Mouse (Mus musculus) limb, embryonic 13.5 days (tissue): ENCODE measurements around the gene Nup107. TPM values are rescaled to one million over a fixed set of nuclear protein-coding genes. Genes with fewer than 3 reads are reported as not detected.

Experiments
- ATAC-seq: fragments of 200-750 bp; cut with Nextera tagmentation; 2 replicates; pipeline ENCODE4 v1.8.0; 2017; ENCODE audit warnings: low read depth, moderate number of reproducible peaks, moderate TSS enrichment; ENCODE audit not compliant: low FRiP score
- H3K27ac ChIP-seq: fragments of 300-500 bp; sonication (generic); 2 replicates; pipeline ENCODE4 v1.5.1; 2015; ENCODE audit warnings: inconsistent platforms, mild to moderate bottlenecking, moderate library complexity
- H3K27me3 ChIP-seq: fragments of 300-500 bp; sonication (generic); 2 replicates; pipeline ENCODE4 v1.6.1; 2015; ENCODE audit warnings: mild to moderate bottlenecking, inconsistent platforms
- H3K36me3 ChIP-seq: fragments of 300-500 bp; sonication (generic); 2 replicates; pipeline ENCODE4 v1.6.1; 2015; ENCODE audit warnings: inconsistent platforms, mild to moderate bottlenecking, moderate library complexity
- H3K4me1 ChIP-seq: fragments of 300-500 bp; sonication (generic); 2 replicates; pipeline ENCODE4 v1.6.1; 2015; ENCODE audit warnings: inconsistent platforms
- H3K4me2 ChIP-seq: fragments of 300-500 bp; sonication (generic); replicated peaks from 2 replicates; pipeline ENCODE4 v1.6.1; 2015; ENCODE audit warnings: inconsistent platforms, mild to moderate bottlenecking, moderate library complexity
- H3K4me3 ChIP-seq: fragments of 300-500 bp; sonication (generic); 2 replicates; pipeline ENCODE4 v1.5.1; 2015; ENCODE audit warnings: moderate library complexity, mild to moderate bottlenecking, inconsistent platforms
- H3K9ac ChIP-seq: fragments of 300-500 bp; sonication (generic); 2 replicates; pipeline ENCODE4 v1.6.1; 2015; ENCODE audit warnings: mild to moderate bottlenecking, inconsistent platforms
- H3K9me3 ChIP-seq: fragments of 300-500 bp; sonication (generic); 2 replicates; pipeline ENCODE4 v1.6.1; 2016; ENCODE audit warnings: inconsistent platforms
- WGBS: fragments of 180-500 bp; shearing (Covaris S2); methylation state at CpG from one replicate; pipeline ENCODE4 v1.1.7; 2015; 5-methylcytosine and 5-hydroxymethylcytosine counted together
- polyA plus RNA-seq: library from polyadenylated mRNA; unstranded; fragments of >200 nt; fragmentation: Nextera tagmentation; extraction: Ambion mirVana; gene quantifications from 2 replicates; pipeline ENCODE4 v1.2.1, GENCODE M21; 2015

Gene Nup107
- polyA plus RNA-seq, 1 experiment from 2014 or later = 68.9 TPM

DNA sequence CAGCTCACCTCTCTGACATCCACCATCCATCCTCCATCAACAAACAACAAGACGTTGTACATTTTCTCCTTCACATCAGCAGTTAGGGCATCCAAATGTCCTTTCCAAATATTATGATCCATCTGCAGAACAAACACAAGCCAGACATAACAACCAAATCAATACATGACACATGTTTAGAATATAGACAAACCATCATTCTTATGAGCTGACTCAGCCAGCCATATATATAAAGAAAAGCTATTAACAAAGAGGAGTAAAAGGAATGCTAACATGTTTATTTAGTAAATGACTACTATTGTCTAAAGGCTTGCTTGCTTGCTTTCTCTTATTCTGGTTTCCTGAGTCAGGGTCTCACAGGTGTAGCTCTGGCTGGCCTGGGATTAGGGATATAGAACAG is 35.2 kb downstream of the Nup107 start:
- Histone ChIP-seq H3K4me3 (no peak overlapping the region), H3K36me3 (peaks cover 92% of the 10 kb centered on the region), H3K9ac (no peak overlapping the region), H3K9me3 (no peaks in the 10 kb centered on the region), H3K27ac (no peak overlapping the region), H3K4me1 (no peaks in the 10 kb centered on the region), H3K4me2 (no peak overlapping the region), H3K27me3 (no peaks in the 10 kb centered on the region)
- WGBS = 95% methylated on average over 1 of the region's 1 CpGs
- ATAC-seq = no peak

DNA sequence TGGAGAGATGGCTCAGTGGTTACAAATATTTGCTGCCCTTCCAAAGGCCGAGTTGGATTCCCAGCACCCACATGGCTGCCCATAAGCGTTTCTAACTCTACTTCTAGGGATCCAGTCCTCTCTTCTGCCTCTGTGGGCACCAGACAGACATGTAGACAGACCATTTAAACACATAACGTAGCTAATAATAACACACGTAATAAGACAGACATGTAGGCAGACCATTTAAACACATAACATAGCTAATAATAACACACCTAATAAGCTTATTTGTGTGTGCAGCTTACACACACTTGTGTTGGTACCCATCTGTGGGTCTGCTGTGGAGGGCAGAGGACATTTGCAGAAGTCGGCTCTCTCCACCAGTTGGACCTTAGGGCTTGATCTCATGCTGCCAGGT is 35.7 kb downstream of the Nup107 start:
- H3K27ac ChIP-seq = no peak overlapping the region
- peaks cover 93% of the 10 kb centered on the region for H3K36me3 ChIP-seq
- no peak overlapping the region for H3K9ac ChIP-seq
- WGBS = 91% methylated on average over 5 of the region's 5 CpGs
- no peaks in the 10 kb centered on the region for H3K9me3 ChIP-seq
- no peak overlapping the region for H3K4me3 ChIP-seq
- H3K27me3 ChIP-seq = no peaks in the 10 kb centered on the region
- no peaks in the 10 kb centered on the region for H3K4me1 ChIP-seq
- H3K4me2 ChIP-seq = no peak overlapping the region
- no peak for ATAC-seq

DNA sequence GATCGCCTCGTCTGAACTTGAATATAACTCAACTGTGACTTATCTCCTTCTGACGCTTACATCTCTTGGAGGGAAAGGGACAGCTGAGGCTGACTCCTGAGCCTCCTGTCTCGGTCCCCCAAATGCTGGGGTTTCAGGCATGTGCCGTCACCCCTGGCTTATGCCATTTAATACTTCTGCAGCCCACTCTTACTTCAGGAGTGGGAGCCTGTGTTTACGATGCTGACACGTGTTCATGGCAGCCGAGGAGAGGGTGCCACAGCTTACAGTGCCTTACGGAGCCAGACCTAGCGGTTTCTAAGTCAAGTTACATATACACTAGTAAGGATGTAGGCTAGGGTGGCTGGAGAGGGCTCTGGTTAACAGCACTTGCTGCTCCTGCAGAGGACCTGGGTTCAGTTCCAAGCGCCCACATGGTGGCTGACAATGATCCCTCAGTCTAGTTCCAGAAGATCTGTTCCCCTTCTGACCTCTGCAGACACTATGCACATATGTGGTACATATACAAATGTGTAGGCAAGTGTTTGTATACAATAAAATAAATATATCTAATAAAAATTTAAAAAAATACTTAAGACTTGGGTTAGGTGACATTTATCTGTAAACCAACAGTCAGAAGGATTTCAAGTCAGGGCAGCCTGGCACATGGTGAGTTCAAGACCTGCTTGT is 36.6 kb downstream of the Nup107 start:
- Histone ChIP-seq H3K4me2 (no peak overlapping the region), H3K36me3 (peaks cover 93% of the 10 kb centered on the region), H3K9ac (no peak overlapping the region), H3K4me1 (no peaks in the 10 kb centered on the region), H3K9me3 (no peaks in the 10 kb centered on the region), H3K4me3 (no peak overlapping the region), H3K27me3 (no peaks in the 10 kb centered on the region), H3K27ac (no peak overlapping the region)
- WGBS = 89% methylated on average over 11 of the region's 11 CpGs
- no peak for ATAC-seq

DNA sequence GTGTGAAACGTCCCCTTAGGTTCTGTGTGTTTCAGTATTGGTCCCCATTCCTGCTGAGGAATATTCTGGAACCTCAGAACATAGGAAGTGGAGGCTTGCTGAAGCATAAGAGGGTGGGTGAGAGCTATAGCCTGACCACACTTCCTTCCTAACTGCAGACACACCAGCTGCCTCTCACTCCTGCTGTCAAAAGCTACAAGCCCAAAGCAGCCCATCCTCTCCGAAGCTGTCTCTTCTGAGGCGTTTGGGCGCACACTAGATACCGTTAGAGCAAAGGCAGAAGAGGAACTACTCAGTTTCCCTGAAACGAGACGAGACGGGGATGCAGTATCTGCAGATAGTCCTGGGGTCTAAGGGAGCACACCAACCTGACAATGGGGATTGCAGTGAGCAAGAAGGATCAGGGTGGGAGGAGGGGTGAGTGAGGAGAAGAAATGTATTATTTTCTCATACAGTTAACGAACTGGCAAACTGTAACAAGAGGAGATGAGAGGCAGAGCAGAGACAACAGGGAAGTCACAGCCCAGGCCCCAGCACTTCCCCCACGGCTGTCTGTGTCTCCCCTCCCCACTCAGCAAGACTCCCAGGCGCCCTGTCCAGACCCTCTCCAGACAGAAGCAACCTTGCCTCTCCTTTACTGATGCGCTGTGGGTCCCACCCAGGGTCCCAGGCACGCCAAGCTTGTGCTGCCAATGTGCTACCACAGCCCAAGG is 37.3 kb downstream of the Nup107 start:
- no peaks in the 10 kb centered on the region for H3K9me3 ChIP-seq
- H3K4me2 ChIP-seq = no peak overlapping the region
- 90% methylated on average over 13 of the region's 13 CpGs for WGBS
- H3K36me3 ChIP-seq = peaks cover 90% of the 10 kb centered on the region
- ATAC-seq = no peak
- no peaks in the 10 kb centered on the region for H3K4me1 ChIP-seq
- H3K27ac ChIP-seq = no peak overlapping the region
- H3K27me3 ChIP-seq = no peaks in the 10 kb centered on the region
- no peak overlapping the region for H3K9ac ChIP-seq
- H3K4me3 ChIP-seq = no peak overlapping the region

DNA sequence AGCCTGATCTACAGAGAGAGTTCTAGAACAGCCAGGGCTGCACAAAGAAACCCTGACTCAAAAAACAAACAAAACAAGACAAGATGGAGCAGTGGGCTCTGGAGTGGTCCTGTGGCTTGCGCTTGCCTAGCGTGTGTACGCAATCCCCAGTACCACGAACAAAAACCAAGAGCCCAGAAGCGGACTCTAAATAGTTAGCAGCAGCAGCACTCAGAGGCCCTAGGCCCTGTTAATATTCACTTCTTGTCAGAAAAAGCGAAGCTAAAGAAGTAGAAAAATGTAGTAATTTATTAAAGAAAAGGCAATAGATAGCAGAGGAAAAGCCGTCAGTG is 37.9 kb downstream of the Nup107 start:
- H3K36me3 ChIP-seq = peaks cover 90% of the 10 kb centered on the region
- H3K9me3 ChIP-seq = no peaks in the 10 kb centered on the region
- no peak overlapping the region for H3K4me3 ChIP-seq
- H3K4me2 ChIP-seq = no peak overlapping the region
- no peak overlapping the region for H3K9ac ChIP-seq
- H3K27me3 ChIP-seq = no peaks in the 10 kb centered on the region
- 94% methylated on average over 7 of the region's 7 CpGs for WGBS
- H3K27ac ChIP-seq = no peak overlapping the region
- no peak for ATAC-seq
- no peaks in the 10 kb centered on the region for H3K4me1 ChIP-seq

DNA sequence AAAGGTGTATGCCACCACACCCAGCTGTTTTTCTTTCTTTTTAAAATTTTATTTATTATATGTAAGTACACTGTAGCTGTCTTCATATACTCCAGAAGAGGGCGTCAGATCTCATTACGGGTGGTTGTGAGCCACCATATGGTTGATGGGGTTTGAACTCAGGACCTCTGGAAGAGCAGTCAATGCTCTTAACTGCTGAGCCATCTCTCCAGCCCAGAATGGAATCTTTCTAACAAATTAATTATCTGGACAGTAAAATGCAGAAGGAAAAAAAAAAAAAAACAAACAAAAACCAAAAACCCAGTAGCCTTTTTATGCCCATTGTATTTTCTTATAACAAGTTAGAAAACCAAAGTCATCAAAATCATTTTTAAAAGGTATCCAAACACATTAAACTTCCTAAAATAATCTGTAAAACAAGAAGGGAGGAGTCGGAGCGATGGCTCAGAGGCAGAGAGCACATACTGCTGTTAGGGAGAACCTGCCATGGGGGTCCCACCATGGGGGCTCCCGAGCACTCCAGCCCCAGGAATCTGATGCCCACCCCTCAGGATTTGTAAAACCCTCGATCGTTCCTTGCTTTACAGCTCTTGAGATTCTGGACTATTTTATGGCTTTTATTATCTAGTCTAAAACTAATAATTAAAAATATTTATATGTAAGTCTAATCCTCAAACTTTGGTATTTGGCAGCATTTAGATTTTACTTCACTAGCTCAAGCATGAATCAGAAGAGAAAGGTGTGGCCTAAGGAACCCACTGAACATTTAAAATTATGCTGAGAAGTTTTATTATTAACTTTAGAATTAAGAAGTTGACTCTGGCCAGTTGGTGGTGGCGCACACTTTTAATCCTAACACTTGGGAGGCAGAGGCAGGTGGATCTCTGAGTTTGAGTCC is 38.5 kb downstream of the Nup107 start:
- peaks cover 90% of the 10 kb centered on the region for H3K36me3 ChIP-seq
- H3K27me3 ChIP-seq = no peaks in the 10 kb centered on the region
- ATAC-seq = no peak
- H3K9ac ChIP-seq = no peak overlapping the region
- H3K9me3 ChIP-seq = no peaks in the 10 kb centered on the region
- no peak overlapping the region for H3K27ac ChIP-seq
- no peak overlapping the region for H3K4me3 ChIP-seq
- H3K4me2 ChIP-seq = no peak overlapping the region
- WGBS = 90% methylated on average over 8 of the region's 8 CpGs
- no peaks in the 10 kb centered on the region for H3K4me1 ChIP-seq

DNA sequence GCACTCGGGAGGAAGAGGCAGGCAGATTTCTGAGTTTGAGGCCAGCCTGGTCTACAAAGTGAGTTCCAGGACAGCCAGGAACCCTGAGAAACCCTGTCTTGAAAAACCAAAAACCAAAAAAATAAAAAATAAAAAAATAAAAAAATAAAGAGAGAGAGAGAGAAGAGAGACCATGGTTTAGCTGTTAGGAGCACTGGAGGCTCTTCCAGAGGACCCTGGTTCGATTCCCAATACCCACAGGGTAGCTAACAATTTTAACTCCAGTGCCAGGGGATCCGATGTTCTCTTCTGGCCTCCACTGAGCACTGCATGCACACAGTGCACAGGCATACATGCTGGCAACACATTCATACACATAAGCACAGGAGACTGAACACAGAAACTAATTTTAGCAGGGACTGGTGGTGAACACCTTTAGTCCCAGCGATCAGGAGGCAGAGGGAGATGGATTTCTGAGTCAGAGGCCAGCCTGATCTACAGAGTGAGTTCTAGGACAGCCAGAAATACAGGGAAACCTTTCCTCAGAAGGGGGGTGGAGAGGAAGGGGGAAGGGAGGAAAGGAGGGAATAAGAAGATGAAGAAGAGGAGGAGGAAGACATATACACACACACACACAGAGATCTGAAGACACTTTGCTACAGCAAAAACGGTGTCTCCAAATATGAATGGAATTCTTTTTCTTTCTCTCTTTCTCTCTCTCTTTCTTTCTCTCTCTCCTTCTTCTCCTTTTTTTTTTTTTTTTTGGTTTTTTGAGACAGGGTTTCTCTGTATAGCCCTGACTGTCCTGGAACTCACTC is 39.5 kb downstream of the Nup107 start:
- no peaks in the 10 kb centered on the region for H3K27me3 ChIP-seq
- 94% methylated on average over 5 of the region's 5 CpGs for WGBS
- H3K9ac ChIP-seq = no peak overlapping the region
- H3K36me3 ChIP-seq = peaks cover 90% of the 10 kb centered on the region
- H3K4me3 ChIP-seq = no peak overlapping the region
- H3K9me3 ChIP-seq = no peaks in the 10 kb centered on the region
- no peak overlapping the region for H3K4me2 ChIP-seq
- H3K27ac ChIP-seq = no peak overlapping the region
- ATAC-seq = no peak
- H3K4me1 ChIP-seq = no peaks in the 10 kb centered on the region

DNA sequence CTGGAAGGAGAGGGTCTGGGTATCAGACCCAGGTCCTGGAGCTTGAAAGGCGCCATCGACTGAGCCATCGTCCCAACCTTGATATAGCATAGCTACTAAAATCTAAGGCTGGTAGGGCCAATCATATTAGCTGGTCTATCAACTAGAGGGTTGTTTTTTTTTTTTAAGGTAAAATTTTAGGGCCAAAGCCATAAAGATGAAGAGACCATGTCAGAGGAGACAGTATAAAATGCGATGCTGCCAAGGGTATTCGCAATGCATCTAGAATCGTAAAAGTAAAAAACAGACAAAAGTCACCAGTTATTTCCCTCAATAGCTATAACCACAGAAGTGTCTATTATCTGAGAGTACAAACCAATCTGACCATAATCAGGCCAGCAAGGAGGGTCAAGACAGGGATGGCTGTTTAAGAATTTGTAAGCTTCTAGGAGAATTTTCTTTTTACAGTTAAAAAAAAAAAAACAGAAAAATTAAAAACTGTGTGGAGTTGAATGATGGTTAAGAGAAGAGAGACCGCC is 40.1 kb downstream of the Nup107 start:
- 97% methylated on average over 7 of the region's 7 CpGs for WGBS
- H3K36me3 ChIP-seq = peaks cover 83% of the 10 kb centered on the region

DNA sequence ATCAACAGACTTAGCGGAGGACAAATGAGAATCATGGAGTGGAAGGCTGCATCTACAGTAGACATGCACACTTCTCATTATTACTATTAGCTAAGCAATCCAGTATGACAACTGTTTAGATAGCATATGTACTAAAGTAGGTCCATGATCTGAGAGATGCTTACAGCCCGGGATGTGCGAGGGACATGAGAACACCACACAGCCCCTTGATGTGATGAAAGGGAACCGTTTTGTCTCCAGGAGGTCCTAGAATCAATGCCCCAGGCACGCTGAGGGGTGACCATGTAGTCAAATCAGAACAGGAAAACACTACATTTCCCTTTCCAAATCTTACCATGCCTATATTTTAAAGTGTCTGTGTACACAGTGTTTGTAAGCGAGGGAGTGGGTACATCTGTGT is 40.8 kb downstream of the Nup107 start:
- Histone ChIP-seq H3K4me3 (no peak overlapping the region), H3K4me1 (no peaks in the 10 kb centered on the region), H3K27ac (no peak overlapping the region), H3K27me3 (no peaks in the 10 kb centered on the region), H3K36me3 (peaks cover 77% of the 10 kb centered on the region), H3K9ac (no peak overlapping the region), H3K4me2 (no peak overlapping the region), H3K9me3 (no peaks in the 10 kb centered on the region)
- whole genome bisulfite sequencing = 95% methylated on average over 6 of the region's 6 CpGs
- ATAC-seq = no peak

More for the DNA sequence above, 40.1 kb downstream of the Nup107 start:
- no peak overlapping the region for H3K27ac ChIP-seq
- no peak for ATAC-seq
- no peak overlapping the region for H3K9ac ChIP-seq
- H3K27me3 ChIP-seq = no peaks in the 10 kb centered on the region
- no peak overlapping the region for H3K4me3 ChIP-seq
- no peaks in the 10 kb centered on the region for H3K4me1 ChIP-seq
- no peaks in the 10 kb centered on the region for H3K9me3 ChIP-seq
- H3K4me2 ChIP-seq = no peak overlapping the region

DNA sequence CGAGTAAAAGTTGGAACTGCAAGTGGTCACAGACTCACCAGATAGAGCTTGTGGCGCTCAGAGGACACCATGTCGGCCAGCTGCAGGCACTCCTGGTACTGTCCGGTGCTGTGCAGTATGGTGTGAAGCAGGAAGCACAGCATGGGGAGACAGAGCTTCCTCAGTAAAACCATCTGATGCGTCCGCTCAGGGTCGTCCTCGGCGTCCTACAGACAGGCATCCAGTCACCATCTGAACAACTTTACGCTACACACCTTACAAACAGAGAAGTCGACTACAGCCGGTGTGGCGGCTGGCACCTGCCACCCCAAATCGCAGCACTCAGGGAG is 41.3 kb downstream of the Nup107 start:
- 98% methylated on average over 14 of the region's 14 CpGs for WGBS

DNA sequence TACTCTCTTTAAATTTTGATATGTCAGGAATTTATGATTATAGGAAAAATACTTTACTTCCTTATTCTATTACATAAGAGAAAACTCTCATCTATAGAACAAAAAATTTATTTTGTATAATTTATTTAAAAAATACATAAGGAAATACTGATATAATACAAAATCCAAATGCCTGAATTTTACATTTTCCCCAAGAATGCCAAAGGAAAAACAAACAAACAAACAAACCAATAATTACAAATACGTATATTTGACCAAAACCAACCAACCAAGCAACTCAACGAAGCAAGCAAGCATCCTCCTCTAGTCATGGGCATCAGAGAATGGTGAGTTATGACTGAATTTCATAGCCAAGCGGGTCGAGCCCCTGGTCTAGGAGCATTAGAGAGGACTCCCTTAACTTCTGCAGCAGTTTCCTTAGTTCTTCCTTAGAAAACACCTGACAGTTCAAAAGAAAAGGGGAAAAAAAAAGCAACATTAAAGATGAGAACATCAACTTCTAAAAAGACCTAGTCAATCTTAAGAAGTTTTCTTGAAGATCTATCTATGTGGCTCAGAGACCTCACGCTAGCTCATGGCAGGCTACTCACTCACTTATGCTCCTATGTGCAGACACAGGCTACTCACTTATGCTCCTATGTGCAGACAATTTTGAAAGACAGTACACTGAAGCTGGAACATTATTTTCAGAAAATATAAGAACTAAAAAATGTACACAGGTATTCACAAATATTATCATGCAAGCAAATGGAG is 41.8 kb downstream of the Nup107 start:
- no peak overlapping the region for H3K27ac ChIP-seq
- no peaks in the 10 kb centered on the region for H3K4me1 ChIP-seq
- WGBS = 98% methylated on average over 5 of the region's 5 CpGs
- peaks cover 66% of the 10 kb centered on the region for H3K36me3 ChIP-seq
- H3K4me2 ChIP-seq = no peak overlapping the region
- H3K4me3 ChIP-seq = no peak overlapping the region
- no peak for ATAC-seq
- no peaks in the 10 kb centered on the region for H3K9me3 ChIP-seq
- no peaks in the 10 kb centered on the region for H3K27me3 ChIP-seq
- H3K9ac ChIP-seq = no peak overlapping the region

More for the DNA sequence above, 41.3 kb downstream of the Nup107 start:
- no peak overlapping the region for H3K4me3 ChIP-seq
- H3K4me2 ChIP-seq = no peak overlapping the region
- H3K9me3 ChIP-seq = no peaks in the 10 kb centered on the region
- ATAC-seq = no peak
- H3K36me3 ChIP-seq = peaks cover 72% of the 10 kb centered on the region
- H3K27ac ChIP-seq = no peak overlapping the region
- no peak overlapping the region for H3K9ac ChIP-seq
- H3K4me1 ChIP-seq = no peaks in the 10 kb centered on the region
- H3K27me3 ChIP-seq = no peaks in the 10 kb centered on the region
